Mouse (Mus musculus) erythroid progenitor cell, adult 5-6 weeks (primary cell): ENCODE measurements around the gene Ralbp1. TPM values are rescaled to one million over a fixed set of nuclear protein-coding genes. Genes with fewer than 3 reads are reported as not detected.

Experiments used
- ATAC-seq: replicated peaks from 2 replicates; pipeline ENCODE4 v1.8.0; 2016; ENCODE audit warnings: moderate number of reproducible peaks, mild to moderate bottlenecking, moderate TSS enrichment, inconsistent platforms; ENCODE audit not compliant: poor library complexity, low FRiP score, severe bottlenecking
- total RNA-seq, 2 experiments: library from RNA; stranded (forward) in 1 of 2; stranded (reverse) in 1 of 2; fragments of 150-400 nt in 1 of 2; fragments of 186-747, 209-891 nt in 1 of 2; gene quantifications; 2 replicates each; pipeline versions ENCODE4 v1.2.3 to v1.2.4; 2015 to 2017; ENCODE audit warnings: low replicate concordance in 2 of 2

Gene Ralbp1
- 18.9 and 22.7 TPM in 2 replicates for total RNA-seq (2015; ENCODE audit: low replicate concordance)
- total RNA-seq (2017; ENCODE audit: low replicate concordance): 40.8 and 45.1 TPM in 2 replicates

GRCm38 (mm10) chr17:65885697-65886529, at the start of gene Ralbp1:
Ralbp1 (minus strand) TSS chr17:65885798.
- 0 out of 2 replicates have a peak, but pooled peaks have one; percentile 8 for ATAC-seq

- ATAC-seq: 0 out of 2 replicates have a peak, but pooled peaks have one; percentile 46
Observed at GRCm38 (mm10) chr17:65933741-65934140, 48.1 kb upstream of the Ralbp1 start.

- ATAC-seq: no peak
Observed at GRCm38 (mm10) chr17:65931525-65931924, 45.9 kb upstream of the Ralbp1 start.

DNA sequence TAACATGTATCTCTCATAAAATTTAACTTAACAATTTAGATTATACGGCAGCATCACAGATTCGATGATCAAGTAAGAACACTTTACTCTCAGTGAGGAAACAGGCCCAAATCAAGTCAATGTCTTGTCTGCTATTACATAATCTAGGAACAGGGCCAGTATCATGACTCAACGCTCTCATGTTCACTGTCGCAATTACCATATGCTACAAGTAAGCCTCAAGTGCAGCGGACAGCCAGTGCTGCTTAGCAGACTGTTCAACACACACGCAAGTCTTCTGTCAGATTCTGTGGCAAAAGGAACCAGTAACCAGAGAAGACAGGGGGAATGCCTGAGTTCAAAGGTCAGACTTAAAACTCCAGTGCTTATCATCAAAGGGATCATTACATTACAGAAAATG, 45.4 kb upstream of the Ralbp1 start:
- ATAC-seq: no peak

- ATAC-seq: no peak
Observed at GRCm38 (mm10) chr17:65930158-65930826, 44.7 kb upstream of the Ralbp1 start.

- no peak for ATAC-seq
Observed at GRCm38 (mm10) chr17:65929319-65929978, 43.9 kb upstream of the Ralbp1 start.

- ATAC-seq: no peak
Observed at GRCm38 (mm10) chr17:65927077-65927476, 41.5 kb upstream of the Ralbp1 start.

DNA sequence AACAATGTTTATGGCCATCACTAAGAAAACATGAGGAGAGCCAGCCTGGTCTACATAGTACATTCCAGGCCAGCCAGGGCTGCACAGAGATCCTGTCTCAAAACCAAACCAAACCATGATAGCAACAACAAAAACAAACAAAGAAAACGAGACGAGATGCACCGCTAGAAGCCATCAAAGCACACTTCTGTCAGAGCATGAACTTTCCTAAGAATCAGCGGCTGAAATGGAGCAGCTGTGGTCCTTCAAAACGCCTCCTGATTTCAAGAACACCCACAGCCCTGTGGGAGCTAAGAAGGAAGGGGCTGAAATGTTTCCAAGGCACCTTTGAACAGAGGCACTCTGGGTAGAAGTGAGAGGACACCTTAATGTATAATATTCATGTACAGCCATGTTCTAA, 38.6 kb upstream of the Ralbp1 start:
- ATAC-seq: no peak

- ATAC-seq: no peak
Observed at GRCm38 (mm10) chr17:65921975-65922374, 36.4 kb upstream of the Ralbp1 start.

DNA sequence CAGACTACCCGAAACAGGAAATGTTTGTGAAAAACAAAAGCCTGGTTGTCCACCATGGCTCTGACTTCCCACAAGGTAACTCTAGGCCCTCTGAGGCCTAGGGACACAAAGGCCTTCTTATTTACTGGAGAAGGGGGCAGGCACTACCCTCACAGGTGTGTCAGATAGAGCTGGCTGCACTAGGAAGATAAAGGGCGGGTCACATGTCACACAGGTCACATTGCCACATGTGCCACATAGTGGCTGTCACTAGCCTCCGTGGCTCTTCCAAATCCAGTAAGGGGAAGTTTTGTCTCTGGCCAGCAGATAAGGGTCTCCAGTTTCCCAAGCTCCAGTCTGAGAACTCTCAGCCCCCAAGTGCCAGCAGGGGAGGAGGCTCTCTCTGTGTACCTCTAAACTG, 33.6 kb upstream of the Ralbp1 start:
- ATAC-seq: peak; percentile 77; the same call in 1 of the 2 replicates

DNA sequence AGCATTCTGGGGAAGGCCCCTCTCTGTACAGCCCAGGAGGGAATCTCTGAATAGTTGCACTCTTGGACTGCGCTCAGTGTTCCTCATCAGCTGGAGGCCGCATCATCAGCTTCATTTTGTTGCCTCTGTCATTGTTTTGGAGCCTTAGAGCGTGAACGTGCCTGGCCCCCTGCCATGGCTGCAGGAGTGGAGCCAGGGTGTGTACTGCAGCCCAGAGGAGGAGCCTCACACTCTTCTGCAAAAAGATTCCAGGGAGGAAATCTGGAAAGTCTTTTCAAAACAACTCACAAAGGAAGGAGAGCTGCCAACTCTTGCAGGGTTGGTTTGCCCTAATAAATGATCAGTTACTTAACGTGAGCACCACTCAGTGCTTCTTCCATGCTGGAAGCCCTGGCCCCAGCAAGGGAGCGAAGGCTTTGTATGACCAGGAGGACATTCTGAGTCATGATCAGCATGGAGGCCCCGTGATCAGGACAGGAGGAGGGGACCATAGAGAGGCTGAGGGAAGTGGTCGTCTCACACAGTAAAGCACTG, 30.6 kb upstream of the Ralbp1 start:
- no peak for ATAC-seq

- ATAC-seq: no peak
Observed at GRCm38 (mm10) chr17:65914083-65914482, 28.5 kb upstream of the Ralbp1 start.

DNA sequence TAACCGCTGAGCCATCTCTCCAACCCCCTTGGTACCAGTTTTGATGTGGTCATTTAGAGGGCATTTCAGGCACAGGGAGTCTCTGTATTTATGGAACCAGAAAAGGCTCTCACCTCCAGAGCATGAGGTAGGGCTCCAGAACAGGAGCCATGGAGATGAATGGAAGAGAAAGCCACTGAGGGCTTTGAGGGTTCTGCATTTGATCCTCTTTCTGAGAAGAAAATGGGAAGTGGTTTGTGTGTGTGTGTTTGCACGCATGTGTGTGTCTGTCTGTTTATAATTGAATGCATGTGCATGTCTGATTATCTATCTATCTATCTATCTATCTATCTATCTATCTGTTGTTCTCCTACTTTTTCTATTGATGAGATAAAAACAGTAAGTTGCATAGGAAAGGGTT, 26.6 kb upstream of the Ralbp1 start:
- ATAC-seq: no peak

GRCm38 (mm10) chr17:65911285-65912069, 25.9 kb upstream of the Ralbp1 start:
- no peak for ATAC-seq

DNA sequence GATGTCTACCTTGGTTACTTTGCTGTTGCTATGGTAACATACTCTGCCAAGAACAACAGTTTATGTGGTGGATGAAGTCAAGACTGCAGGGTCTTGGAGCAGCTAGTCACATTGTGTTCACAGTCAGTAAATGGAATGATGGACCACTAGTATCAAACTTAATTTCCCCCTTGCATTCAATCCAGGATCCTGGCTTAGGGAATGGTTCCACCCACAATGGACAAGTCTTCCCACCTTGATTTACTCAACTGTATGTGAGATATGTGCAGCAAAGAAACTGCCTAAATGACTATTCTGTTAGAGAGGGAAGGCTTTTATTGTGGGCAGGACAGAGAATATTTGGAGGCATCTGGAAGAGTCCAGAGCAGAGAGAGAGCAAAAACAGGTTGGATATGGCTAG, 22.7 kb upstream of the Ralbp1 start:
- no peak for ATAC-seq

DNA sequence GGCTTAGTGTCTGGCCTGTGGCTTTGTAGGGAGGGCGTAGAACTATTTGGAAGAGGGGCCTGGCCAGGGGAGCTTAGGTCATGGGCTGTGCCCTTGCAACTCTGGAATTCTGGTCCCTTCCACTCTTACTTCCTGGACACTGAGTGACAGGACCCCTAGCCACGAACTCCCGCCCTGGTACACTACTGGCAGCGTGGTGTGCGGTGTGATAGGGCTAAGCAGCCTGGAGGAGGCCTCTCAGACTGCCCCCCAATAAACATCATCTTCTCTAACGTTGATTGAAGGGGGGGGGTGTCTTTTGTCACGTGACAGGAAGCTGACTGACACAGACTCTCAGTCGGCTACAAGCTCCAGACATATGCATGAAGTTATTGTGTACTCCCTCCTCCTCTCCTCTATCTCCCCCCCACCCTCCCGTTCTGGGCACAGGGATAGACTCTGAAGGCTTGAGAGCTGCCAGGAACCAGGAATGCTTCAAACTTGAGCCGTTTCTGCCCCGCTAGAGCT, 21.4 kb upstream of the Ralbp1 start:
- ATAC-seq: no peak

- no peak for ATAC-seq
Observed at GRCm38 (mm10) chr17:65906313-65906894, 20.8 kb upstream of the Ralbp1 start.

GRCm38 (mm10) chr17:65905241-65905640, 19.6 kb upstream of the Ralbp1 start:
- no peak for ATAC-seq

GRCm38 (mm10) chr17:65903826-65904225, 18.2 kb upstream of the Ralbp1 start:
- no peak for ATAC-seq
